Mouse (Mus musculus) ES-Bruce4 (cell line): Measurements from ENCODE around the gene Nhsl1.

Source experiments
- CTCF ChIP-seq: IDR thresholded peaks from one replicate; pipeline ENCODE4 v1.8.1; 2011; ENCODE audit warnings: low read depth, low read length
- EP300 ChIP-seq: IDR thresholded peaks from 2 replicates; pipeline ENCODE4 v1.6.1; 2011; ENCODE audit warnings: low read depth, low read length; ENCODE audit not compliant: insufficient read depth
- POLR2A ChIP-seq: IDR thresholded peaks from one replicate; pipeline ENCODE4 v1.8.1; 2011; ENCODE audit warnings: low read length; ENCODE audit not compliant: insufficient read depth

GRCm38 (mm10) chr10:18408128-18408527, 89.3 kb downstream of the Nhsl1 start:
- TF ChIP-seq CTCF, result no peak
- TF ChIP-seq EP300, result no peak
- TF ChIP-seq POLR2A, result no peak
